Mouse (Mus musculus) midbrain, embryonic 16.5 days (tissue): Measurements from ENCODE around the gene Gm3336. TPM values are rescaled to one million over a fixed set of nuclear protein-coding genes. Genes with fewer than 3 reads are reported as not detected.

Experiments
- ATAC-seq: fragments of 200-750 bp; cut with Nextera tagmentation; 2 replicates; pipeline ENCODE4 v1.8.0; 2017; ENCODE audit warnings: moderate TSS enrichment
- H3K27ac ChIP-seq: fragments of 300-500 bp; sonication (generic); 2 replicates; pipeline ENCODE4 v1.5.1; 2014; ENCODE audit warnings: mild to moderate bottlenecking, low read length, mixed read lengths
- H3K27me3 ChIP-seq: fragments of 300-500 bp; sonication (generic); 2 replicates; pipeline ENCODE4 v1.6.1; 2014; ENCODE audit warnings: low read depth, low read length, mixed read lengths; ENCODE audit not compliant: control insufficient read depth, insufficient read depth
- H3K36me3 ChIP-seq: fragments of 300-500 bp; sonication (generic); 2 replicates; pipeline ENCODE4 v1.6.1; 2014; ENCODE audit warnings: mild to moderate bottlenecking, low read length, moderate library complexity, mixed read lengths; ENCODE audit not compliant: control insufficient read depth, insufficient read depth
- H3K4me1 ChIP-seq: fragments of 300-500 bp; sonication (generic); 2 replicates; pipeline ENCODE4 v1.6.1; 2014; ENCODE audit warnings: mild to moderate bottlenecking, low read length, mixed read lengths; ENCODE audit not compliant: control insufficient read depth, insufficient read depth
- H3K4me2 ChIP-seq: fragments of 300-500 bp; sonication (generic); 2 replicates; pipeline ENCODE4 v1.6.1; 2014; ENCODE audit warnings: mild to moderate bottlenecking, low read length, mixed read lengths
- H3K4me3 ChIP-seq: fragments of 300-500 bp; sonication (generic); 2 replicates; pipeline ENCODE4 v1.5.1; 2014; ENCODE audit warnings: low read depth, mild to moderate bottlenecking, low read length, moderate library complexity, mixed read lengths
- H3K9ac ChIP-seq: fragments of 300-500 bp; sonication (generic); 2 replicates; pipeline ENCODE4 v1.6.1; 2014; ENCODE audit warnings: low read depth, low read length, mixed read lengths
- H3K9me3 ChIP-seq: fragments of 300-500 bp; sonication (generic); replicated peaks from 2 replicates; pipeline ENCODE4 v1.6.1; 2014; ENCODE audit warnings: mild to moderate bottlenecking, low read length, mixed read lengths; ENCODE audit not compliant: control insufficient read depth, poor library complexity, severe bottlenecking
- WGBS: fragments of 180-500 bp; shearing (Covaris S2); extraction: QIAGEN DNeasy Blood & Tissue Kit; methylation state at CpG from one replicate; pipeline ENCODE4 v1.1.7; 2014; 5-methylcytosine and 5-hydroxymethylcytosine counted together
- polyA plus RNA-seq: library from polyadenylated mRNA; unstranded; fragments of >200 nt; fragmentation: Nextera tagmentation; extraction: Ambion mirVana; gene quantifications from 2 replicates; pipeline ENCODE4 v1.2.1, GENCODE M21; 2015

Gm3336 gene
- polyA plus RNA-seq, 1 experiment from 2014 or later = not detected

- Histone ChIP-seq H3K36me3 (no peaks in the 10 kb centered on the region), H3K27ac (no peak overlapping the region), H3K27me3 (no peaks in the 10 kb centered on the region), H3K4me3 (no peak overlapping the region), H3K9ac (no peak overlapping the region), H3K4me2 (no peak overlapping the region), H3K9me3 (no peaks in the 10 kb centered on the region), H3K4me1 (no peaks in the 10 kb centered on the region)
- peak; percentile 69 for ATAC-seq
- WGBS = 4% methylated on average over 3 of the region's 3 CpGs
These were observed 2.4 kb downstream of the Gm3336 start for GRCm38 (mm10) chr8:70720739-70721138.

GRCm38 (mm10) chr8:70721601-70722000 is 3.3 kb downstream of the Gm3336 start:
- Histone ChIP-seq H3K9me3 (no peaks in the 10 kb centered on the region), H3K4me3 (no peak overlapping the region), H3K27me3 (peaks cover 5% of the 10 kb centered on the region; the same call in 1 of the 2 replicates), H3K4me2 (no peak overlapping the region), H3K4me1 (no peaks in the 10 kb centered on the region), H3K36me3 (no peaks in the 10 kb centered on the region), H3K27ac (no peak overlapping the region), H3K9ac (no peak overlapping the region)
- WGBS = 85% methylated on average over 8 of the region's 8 CpGs
- ATAC-seq = no peak

GRCm38 (mm10) chr8:70723486-70724210 is 5.3 kb downstream of the Gm3336 start, which contains the start of gene Pde4c:
Gene Pde4c (plus strand): TSS chr8:70723720.
- 72% methylated on average over 7 of the region's 7 CpGs for whole genome bisulfite sequencing
- Histone ChIP-seq H3K9ac (no peak within 1 kb of the TSS), H3K4me1 (no peaks in the 10 kb centered on the region), H3K27me3 (peaks cover 16% of the 10 kb centered on the region; the same call in 1 of the 2 replicates), H3K36me3 (no peaks in the 10 kb centered on the region), H3K27ac (no peak within 1 kb of the TSS), H3K9me3 (no peaks in the 10 kb centered on the region), H3K4me3 (no peak within 1 kb of the TSS), H3K4me2 (no peak within 1 kb of the TSS)
- ATAC-seq = no peak

- ATAC-seq = no peak
- WGBS = 85% methylated on average over 12 of the region's 12 CpGs
- peaks cover 22% of the 10 kb centered on the region for H3K27me3 ChIP-seq
- H3K9me3 ChIP-seq = no peaks in the 10 kb centered on the region
- no peak overlapping the region for H3K27ac ChIP-seq
- H3K9ac ChIP-seq = no peak overlapping the region
- no peaks in the 10 kb centered on the region for H3K4me1 ChIP-seq
- H3K4me3 ChIP-seq = no peak overlapping the region
- H3K4me2 ChIP-seq = no peak overlapping the region
- no peaks in the 10 kb centered on the region for H3K36me3 ChIP-seq
These were observed 5.9 kb downstream of the Gm3336 start for GRCm38 (mm10) chr8:70724216-70724615.

- Histone ChIP-seq H3K9me3 (no peaks in the 10 kb centered on the region), H3K27ac (no peak overlapping the region), H3K36me3 (no peaks in the 10 kb centered on the region), H3K9ac (no peak overlapping the region), H3K4me3 (no peak overlapping the region), H3K4me2 (no peak overlapping the region), H3K27me3 (peaks cover 37% of the 10 kb centered on the region), H3K4me1 (no peaks in the 10 kb centered on the region; the same call in 1 of the 2 replicates)
- WGBS = 27% methylated on average over 14 of the region's 14 CpGs
- no peak for ATAC-seq
These were observed 7.6 kb downstream of the Gm3336 start for GRCm38 (mm10) chr8:70725792-70726447.

GRCm38 (mm10) chr8:70726721-70727120 is 8.4 kb downstream of the Gm3336 start:
- Histone ChIP-seq H3K4me1 (no peaks in the 10 kb centered on the region; the same call in 1 of the 2 replicates), H3K9ac (no peak overlapping the region), H3K27ac (no peak overlapping the region), H3K4me3 (no peak overlapping the region), H3K27me3 (peaks cover 39% of the 10 kb centered on the region), H3K9me3 (no peaks in the 10 kb centered on the region), H3K4me2 (no peak overlapping the region), H3K36me3 (no peaks in the 10 kb centered on the region)
- WGBS = 47% methylated on average over 11 of the region's 11 CpGs
- ATAC-seq = no peak

GRCm38 (mm10) chr8:70729808-70730475 is 11.6 kb downstream of the Gm3336 start:
- peak overlapping the region; percentile 33; the same call in 1 of the 2 replicates for H3K4me2 ChIP-seq
- H3K36me3 ChIP-seq = no peaks in the 10 kb centered on the region
- H3K27me3 ChIP-seq = peaks cover 45% of the 10 kb centered on the region
- H3K9me3 ChIP-seq = no peaks in the 10 kb centered on the region
- H3K4me1 ChIP-seq = no peaks in the 10 kb centered on the region; the same call in 1 of the 2 replicates
- H3K9ac ChIP-seq = no peak overlapping the region
- H3K4me3 ChIP-seq = peak overlapping the region; percentile 19
- ATAC-seq = no peak
- no peak overlapping the region for H3K27ac ChIP-seq
- WGBS = 6% methylated on average over 34 of the region's 34 CpGs

GRCm38 (mm10) chr8:70730956-70731355 is 12.6 kb downstream of the Gm3336 start:
- Histone ChIP-seq H3K4me2 (no peak overlapping the region), H3K4me1 (no peaks in the 10 kb centered on the region; the same call in 1 of the 2 replicates), H3K9me3 (no peaks in the 10 kb centered on the region), H3K4me3 (no peak overlapping the region), H3K9ac (no peak overlapping the region), H3K27me3 (peaks cover 43% of the 10 kb centered on the region), H3K27ac (no peak overlapping the region), H3K36me3 (no peaks in the 10 kb centered on the region)
- WGBS = 83% methylated on average over 4 of the region's 4 CpGs
- no peak for ATAC-seq

- no peak overlapping the region for H3K4me3 ChIP-seq
These were observed 19.4 kb downstream of the Gm3336 start for GRCm38 (mm10) chr8:70737705-70738104.

More at GRCm38 (mm10) chr8:70737705-70738104, 19.4 kb downstream of the Gm3336 start:
- Histone ChIP-seq H3K4me1 (no peaks in the 10 kb centered on the region), H3K27ac (no peak overlapping the region), H3K4me2 (no peak overlapping the region), H3K9ac (no peak overlapping the region), H3K27me3 (peaks cover 18% of the 10 kb centered on the region), H3K9me3 (no peaks in the 10 kb centered on the region), H3K36me3 (no peaks in the 10 kb centered on the region)
- ATAC-seq = no peak
- WGBS = 72% methylated on average over 5 of the region's 5 CpGs
